Mouse (Mus musculus): ENCODE results near the gene Zfp663.

Gene Zfp663

GRCm38 (mm10) chr2:165321381-165321888 is 47.1 kb downstream of the Zfp663 start:
- DNase-seq (ENCODE audit: low spot score in 2 of 2): no peak

GRCm38 (mm10) chr2:165320531-165321150 is 47.9 kb downstream of the Zfp663 start:
- no peak for DNase-seq (ENCODE audit: low spot score in 2 of 2)

GRCm38 (mm10) chr2:165319503-165319902 is 49.0 kb downstream of the Zfp663 start:
- DNase-seq (ENCODE audit: low spot score in 2 of 2): no peak

GRCm38 (mm10) chr2:165318941-165319340 is 49.6 kb downstream of the Zfp663 start:
- DNase-seq (ENCODE audit: low spot score in 2 of 2): no peak

GRCm38 (mm10) chr2:165317621-165318263 is 50.8 kb downstream of the Zfp663 start:
- no peak for DNase-seq (ENCODE audit: low spot score in 2 of 2)

- DNase-seq (ENCODE audit: low spot score in 2 of 2): no peak
Observed at GRCm38 (mm10) chr2:165316837-165317473, 51.6 kb downstream of the Zfp663 start.

GRCm38 (mm10) chr2:165316204-165316603 is 52.3 kb downstream of the Zfp663 start:
- DNase-seq (ENCODE audit: low spot score in 2 of 2): no peak

GRCm38 (mm10) chr2:165314197-165314596 is 54.3 kb downstream of the Zfp663 start:
- no peak for DNase-seq (ENCODE audit: low spot score in 2 of 2)

GRCm38 (mm10) chr2:165312381-165312780 is 56.1 kb downstream of the Zfp663 start:
- no peak for DNase-seq (ENCODE audit: low spot score in 2 of 2)

GRCm38 (mm10) chr2:165311577-165311976 is 57.0 kb downstream of the Zfp663 start:
- DNase-seq (ENCODE audit: low spot score in 2 of 2): no peak

GRCm38 (mm10) chr2:165310818-165311425 is 57.6 kb downstream of the Zfp663 start:
- DNase-seq (ENCODE audit: low spot score in 2 of 2): no peak

- no peak for DNase-seq (ENCODE audit: low spot score in 2 of 2)
Observed at GRCm38 (mm10) chr2:165307801-165308200, 60.7 kb downstream of the Zfp663 start.

GRCm38 (mm10) chr2:165305438-165305837 is 63.1 kb downstream of the Zfp663 start:
- DNase-seq (ENCODE audit: low spot score in 2 of 2): no peak

- DNase-seq (ENCODE audit: low spot score in 2 of 2): no peak
Observed at GRCm38 (mm10) chr2:165304819-165305218, 63.7 kb downstream of the Zfp663 start.

GRCm38 (mm10) chr2:165303354-165304012 is 65.0 kb downstream of the Zfp663 start:
- no peak for DNase-seq (ENCODE audit: low spot score in 2 of 2)

- no peak for DNase-seq (ENCODE audit: low spot score in 2 of 2)
Observed at GRCm38 (mm10) chr2:165301409-165301808, 67.1 kb downstream of the Zfp663 start.
